Mouse (Mus musculus): ENCODE measurements around the gene A630076J17Rik.
A peak's percentile ranks its signal among the peaks of the same experiment; 100 is the strongest.

The A630076J17Rik gene

DNA sequence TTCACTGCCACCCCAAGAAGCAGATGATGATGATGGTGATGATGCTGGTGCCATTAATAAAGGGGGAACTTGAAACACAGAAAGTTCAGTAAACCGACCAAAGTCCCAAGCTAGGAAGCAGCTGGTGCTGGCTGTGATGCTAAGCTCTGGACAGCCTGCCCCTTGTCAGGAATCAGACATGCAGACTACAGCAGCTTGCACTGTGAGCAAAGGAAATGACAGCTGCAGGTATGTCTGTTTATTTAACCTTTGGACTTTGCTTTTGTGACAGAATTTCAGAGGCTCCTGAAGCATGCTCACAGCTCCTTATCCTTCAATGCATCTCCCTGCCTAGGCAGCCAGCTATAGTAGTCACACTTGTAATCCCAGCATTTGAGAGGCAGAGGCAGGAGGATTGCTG is at the start of gene A630076J17Rik:
Gene A630076J17Rik (plus strand): TSS at position 88 of the 400 bp plus-strand sequence.
- no peak for DNase-seq

DNA sequence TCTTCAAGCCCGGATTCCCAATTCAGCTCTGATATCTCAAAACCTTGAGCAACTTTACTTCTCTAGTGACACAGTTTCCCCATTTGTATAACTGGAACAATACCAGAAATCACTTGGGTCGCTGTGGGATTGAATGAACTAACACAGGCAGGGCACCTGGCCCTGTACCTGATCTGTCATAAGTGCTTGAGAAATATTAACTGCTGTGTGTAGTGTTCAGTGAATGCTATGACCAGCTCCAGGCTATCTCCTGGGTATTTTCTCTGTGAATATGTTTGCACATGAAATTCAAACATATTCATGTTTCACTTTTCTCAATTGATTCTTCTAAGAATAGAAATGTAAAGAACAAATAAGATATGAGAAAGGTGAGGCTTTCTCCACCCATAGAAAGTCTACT is 49.6 kb upstream of the A630076J17Rik start:
- DNase-seq: no peak

DNA sequence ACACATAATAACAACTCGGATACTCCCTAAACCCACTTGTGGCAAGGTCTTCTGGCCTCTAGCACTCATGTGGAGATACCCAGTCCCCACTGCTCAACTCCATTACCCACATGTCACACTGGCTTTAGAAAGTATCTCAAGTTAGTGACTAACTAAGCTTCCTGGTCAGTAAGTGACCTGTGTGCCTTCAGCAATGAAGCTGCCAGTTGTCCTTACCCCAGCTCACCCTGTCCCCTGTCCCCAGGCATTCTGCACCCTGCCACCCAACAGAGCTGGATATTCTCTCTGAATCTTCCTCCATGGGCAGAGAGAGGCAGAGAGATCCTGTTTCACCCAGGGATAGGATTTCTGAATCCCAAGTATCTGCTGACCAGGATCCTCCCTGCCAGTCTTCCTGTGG is 47.7 kb upstream of the A630076J17Rik start, which contains the start of gene Kcna10:
Gene Kcna10 (plus strand): TSS at position 301 of the 400 bp plus-strand sequence.
- DNase-seq: no peak

DNA sequence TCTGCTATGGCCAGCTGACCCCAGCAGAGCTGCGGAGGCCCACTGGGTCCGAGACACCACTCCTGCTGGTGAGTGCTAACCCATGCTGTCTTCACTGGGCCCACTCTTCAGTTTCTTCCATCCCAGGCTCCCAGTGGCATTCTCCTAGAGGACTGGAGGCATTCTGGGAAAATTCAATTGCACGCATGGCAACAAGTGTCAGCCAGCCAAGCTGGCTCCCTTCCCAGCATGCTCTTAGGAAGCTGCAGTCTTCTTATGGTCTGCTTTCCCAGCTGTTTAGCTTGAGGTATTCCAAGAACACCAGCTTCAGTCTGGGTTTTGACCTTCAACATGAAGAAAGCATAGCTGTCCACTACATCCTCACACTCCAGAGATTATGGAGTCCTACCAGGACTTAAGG is 47.2 kb upstream of the A630076J17Rik start:
- DNase-seq: peak; percentile 27

DNA sequence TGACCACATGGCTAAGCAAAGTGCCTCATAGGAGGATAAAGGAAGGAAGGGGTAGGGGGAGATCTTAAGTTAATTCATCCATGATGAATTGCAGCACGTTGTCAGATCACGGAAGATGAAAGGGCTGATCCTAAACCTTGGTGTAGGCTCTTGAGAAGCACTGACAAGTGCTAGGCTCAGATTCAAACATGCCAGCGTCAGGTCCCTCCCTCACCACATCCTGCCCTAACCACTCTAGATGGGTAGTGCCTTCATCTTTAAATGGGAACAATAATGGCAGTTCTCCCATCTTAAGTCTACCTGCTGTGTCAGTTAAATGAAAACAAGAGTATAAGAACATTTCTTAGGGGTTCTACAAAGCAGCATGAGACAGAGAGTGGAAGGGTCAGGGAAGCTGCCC is 44.8 kb upstream of the A630076J17Rik start:
- DNase-seq: no peak

DNA sequence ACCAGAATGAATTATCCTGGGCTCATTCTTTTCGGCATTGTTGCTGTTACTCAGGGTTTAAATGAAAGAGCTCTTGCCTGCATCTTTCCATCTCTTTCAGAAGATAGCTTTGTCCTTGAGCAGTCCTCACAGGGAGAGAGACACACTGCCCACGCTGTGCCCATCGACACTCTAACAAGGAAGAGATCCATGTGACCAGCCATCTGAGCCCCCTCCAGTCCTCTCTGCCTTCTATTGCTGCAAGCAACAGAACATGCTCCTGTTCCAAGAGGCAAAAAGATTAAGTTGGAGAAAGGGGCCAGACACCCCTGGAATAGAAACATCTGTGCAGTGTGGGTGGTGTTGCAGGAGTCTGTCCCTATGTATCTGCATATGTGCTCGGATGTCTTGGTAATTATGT is 43.4 kb upstream of the A630076J17Rik start:
- no peak for DNase-seq

DNA sequence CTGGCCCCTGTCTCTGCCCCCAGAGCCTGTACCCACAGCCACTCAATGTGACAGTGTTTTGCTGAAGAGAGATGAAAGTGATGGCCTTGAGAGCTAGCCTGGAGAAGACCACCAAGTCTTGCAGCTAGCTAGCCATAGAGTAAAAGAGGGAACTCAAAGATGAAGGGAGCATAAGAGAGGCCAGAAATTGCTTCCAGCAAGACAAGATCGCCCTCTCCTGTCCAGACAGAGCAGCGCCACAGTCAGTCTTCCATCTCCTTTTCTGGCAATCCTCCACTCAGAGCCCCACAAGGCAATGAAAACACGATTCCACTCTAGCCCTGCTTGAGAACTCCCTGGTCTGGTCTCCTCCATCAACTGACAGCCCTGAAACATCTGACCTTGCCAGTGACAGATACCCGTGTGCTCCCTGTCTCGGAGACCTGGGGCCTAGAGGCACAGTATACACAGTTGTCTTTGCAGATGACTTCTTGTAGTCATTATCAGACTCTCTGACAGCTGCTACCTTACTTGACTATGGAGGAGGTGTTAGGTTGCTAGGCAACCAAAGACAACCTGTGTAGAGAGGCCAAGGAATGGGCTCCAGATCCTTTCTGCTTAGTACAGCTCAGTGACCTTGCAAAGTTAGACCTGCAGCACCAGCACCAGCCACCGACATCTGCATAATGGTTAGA is 42.1 kb upstream of the A630076J17Rik start:
- DNase-seq: peak; percentile 58

DNA sequence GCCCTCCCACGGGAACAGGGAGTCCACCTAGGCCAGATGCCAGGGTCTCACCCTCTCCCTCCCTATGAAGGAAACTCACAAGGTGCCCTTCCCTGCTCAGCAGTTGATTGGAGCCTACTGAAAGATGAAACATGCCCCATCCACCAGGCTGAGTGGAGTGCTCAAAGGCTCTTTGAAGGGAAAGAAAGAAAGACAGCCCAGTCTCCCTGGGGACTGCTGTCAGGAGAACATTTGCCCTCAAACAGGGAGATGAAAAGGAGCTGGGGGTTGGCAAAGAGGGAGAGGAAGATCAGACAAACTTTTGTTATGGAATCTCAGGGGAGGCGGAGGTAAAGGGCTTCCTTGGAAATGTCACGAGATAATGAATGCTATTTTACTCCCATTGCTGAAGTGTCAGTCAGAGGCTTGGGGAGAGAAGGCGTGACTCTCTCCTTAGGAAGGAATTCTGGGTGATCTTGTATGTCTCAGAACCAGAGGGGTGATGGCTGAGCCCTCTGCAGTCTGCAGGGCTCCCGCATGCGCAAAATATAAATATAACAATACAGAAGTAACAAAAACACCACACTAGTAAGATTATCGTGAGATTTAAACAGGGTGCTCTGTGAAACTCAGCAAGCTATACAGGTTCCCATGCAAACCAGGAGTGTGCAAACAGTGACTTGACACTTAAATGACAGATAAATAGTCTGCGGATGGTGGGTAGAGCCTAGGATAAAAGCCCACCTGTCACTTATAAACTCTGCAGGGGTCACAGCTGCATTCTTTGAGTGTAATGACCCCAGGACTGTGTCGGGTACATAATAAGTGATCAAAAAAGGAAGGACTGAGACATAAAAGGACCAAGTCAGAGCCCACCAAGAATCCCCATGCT is 28.9 kb upstream of the A630076J17Rik start:
- no peak for DNase-seq

DNA sequence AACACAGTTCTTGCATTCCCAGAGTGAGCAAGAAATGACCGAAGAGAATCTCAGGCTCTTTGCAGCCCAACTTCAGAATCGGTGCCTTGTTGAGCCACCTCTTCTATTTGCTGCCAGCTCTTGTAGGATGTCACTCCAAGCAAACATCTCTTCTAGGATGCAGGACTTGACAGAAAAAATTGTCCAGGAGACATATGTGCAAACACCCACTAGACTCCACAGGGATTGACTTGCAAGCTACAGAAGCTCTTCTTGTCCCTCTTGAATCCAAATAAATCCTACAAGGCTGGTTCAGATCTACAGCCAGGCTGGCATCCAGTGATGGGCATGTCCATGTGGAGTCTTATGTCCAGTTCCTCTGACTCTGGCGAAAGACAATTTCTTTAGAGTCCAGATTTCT is 26.0 kb upstream of the A630076J17Rik start:
- no peak for DNase-seq

DNA sequence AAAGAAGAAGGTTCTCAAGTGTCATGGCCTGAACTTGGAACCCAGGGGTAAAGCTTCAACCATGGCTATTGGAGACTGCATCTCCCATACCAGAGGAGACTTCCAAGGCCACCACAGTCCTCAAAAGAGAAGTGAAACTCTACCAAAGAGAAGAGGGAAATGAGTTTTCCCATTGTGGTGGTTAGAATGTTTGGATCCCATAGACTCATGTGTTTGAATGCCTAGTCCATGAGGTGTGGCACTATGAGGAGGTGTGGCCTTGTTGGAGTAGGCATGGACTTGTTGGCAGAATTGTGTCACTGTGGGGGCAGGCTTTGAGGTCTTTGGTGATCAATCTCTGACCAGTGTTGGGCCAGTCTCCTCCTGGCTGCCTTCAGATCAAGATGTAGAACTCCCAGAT is 25.2 kb upstream of the A630076J17Rik start:
- no peak for DNase-seq

DNA sequence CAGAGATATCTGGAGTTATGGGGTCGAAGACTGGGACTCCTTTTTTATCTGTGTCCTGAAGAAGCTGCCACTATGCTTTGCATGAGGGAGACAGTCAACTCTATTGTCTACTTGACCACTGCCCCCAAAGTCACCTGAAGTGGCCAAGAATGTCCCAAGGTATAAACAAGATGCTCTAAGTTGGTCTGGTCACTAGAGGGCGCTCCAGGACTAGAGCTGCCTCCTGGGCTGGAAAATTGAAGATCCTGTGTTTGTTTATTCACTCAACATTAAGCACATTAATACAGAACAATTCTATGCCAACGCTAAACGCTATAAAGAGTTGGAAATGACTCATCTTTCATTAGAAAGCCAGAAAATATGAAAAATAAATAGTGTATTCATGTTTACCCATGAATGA is 24.4 kb upstream of the A630076J17Rik start:
- DNase-seq: peak; percentile 74

DNA sequence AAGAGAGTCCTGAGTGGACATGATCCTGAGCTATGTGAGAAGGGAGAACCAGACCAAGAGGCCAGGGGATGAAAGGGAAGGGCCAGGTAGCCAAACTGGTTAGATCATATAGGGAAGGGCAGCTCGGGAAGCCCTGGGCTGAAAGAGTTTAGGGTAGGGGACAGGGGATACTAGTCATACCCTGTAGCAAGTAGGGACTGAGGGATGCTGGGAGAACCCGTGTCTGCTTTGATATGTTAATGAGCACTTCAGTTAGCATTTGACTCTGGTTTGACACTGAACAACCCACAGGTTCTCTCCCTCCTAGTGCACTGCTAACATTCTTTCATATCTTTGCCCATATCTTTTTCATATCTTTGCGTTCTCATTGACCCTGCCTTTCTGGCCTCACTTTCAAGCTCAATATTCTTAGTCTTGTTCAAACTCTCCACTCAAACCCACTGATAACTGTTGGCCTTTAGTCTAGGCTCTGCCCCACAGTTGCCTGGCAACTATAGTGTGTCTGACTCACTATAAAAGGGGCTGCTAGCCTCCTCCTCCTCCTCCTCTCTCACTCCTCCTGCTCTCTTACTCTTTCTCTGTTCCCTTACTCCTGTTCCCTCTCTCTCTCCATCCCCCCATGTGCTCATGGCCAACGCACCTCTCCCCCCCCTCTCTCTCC is 23.8 kb upstream of the A630076J17Rik start:
- no peak for DNase-seq

DNA sequence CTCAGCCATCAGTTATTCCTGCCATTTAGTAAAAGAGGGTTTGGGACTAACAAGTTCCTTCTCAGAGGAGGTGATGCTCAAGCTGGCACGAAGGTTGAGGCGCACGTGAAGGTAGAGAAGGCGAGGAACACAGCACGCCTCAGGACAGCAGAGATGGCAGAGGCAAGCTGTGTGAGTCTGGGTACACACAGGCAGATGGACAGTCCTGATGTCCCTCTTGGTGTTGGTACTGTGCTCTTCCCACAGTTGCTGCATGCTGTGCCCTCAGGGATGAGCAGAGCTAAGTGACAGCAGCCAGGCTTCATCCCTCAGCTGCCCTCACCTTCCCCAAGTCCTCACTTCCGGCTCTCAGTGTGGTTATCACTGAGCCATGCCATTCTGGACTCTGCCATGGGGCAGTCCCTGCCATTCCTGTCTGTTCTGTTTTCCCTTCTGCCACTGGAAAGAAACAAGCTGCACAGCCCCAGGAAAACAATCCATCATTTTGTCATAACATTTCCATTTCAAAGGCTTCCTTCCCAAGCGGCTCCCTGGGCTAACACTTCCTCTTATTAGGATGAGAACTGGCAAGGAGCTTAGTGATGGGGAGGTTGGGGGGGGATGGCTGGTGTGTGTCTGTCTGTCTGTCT is 22.7 kb upstream of the A630076J17Rik start:
- peak; percentile 18 for DNase-seq

DNA sequence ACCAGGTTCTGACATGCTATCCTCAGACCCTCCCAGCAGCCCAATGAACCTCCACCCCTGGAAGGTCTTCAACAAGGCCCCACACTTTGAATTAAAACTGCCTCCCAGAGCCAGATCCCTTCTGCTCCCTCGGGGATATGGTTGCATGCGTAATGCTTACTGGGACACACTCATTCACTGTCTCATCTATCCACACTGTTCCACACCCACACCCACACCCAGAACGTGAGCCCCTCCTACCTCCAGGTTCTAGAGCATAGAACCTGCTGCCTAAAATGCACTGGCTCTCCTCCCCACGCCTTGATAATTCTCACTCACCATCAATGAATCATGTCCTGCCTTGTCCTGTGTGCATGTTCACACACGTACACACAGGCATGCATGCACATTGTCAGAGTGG is 15.8 kb upstream of the A630076J17Rik start:
- DNase-seq: no peak

DNA sequence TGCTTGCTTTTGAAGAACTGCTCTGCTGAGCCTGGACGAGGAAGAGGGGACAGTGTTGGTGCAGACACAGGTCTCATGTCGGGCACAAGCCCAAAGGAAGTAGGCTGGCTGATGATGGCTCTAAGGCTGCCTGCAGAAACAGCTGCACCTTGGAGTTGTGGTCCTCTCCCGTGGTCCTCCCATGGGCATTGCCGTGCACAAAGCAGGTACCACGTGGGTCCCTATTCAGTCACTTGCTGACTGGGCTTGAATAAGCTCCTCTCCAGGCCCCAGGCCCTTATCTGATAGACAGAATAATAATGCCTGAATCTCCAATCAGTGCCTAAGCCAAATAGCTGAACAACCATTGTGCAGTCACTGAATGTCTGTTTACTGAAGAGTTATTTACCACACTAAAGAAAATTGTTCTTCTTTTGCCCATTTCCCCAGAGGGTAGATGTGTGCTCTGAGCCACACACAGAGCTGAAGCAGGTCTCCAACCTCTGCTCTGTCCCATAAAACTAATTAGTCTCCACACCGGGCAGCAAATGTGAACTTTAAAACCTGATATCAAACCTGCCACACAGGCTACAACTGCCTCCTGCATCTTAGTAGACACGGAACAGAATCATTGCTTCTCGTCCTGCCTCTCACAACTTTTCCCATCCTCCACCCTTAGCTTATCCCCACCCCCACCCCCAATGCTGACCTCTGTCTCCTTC is 13.9 kb upstream of the A630076J17Rik start:
- DNase-seq: no peak

DNA sequence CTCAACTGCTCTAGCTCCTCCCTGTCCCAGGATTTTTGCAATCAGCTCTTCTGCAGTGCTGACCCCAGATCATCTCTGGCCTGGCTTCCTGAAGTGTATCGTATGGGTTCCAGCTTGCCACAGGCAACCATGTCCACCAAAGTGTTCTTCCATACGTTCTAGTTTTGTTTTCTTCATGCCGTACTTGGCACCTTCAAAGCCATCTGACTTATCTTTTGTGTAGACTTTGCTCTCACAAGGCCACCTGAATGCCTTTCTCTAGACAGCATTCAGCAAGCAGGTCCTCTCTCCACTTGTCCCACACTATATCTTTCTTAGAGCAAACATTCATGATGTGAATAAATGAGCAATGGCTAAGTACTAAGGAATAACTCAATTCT is 13.3 kb upstream of the A630076J17Rik start:
- DNase-seq: no peak

DNA sequence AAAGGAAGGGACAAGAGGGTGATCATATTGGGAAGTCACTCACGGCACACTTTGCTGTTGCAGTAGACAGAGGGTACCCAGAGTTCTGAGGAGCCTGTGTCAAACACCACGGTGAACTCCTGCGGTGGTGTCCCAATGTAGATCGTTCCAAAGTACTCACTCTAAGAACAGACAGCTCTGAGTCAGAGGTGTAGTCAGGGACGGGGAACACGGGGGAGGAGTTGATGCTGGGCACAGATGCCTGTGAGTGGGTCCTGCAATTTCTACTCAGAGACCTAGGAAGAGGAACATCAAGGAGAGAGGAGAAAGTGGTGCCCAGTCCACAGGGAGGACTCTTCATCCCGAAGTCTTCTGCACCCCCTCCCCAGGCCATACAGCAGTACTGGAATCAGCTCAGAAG is 11.8 kb upstream of the A630076J17Rik start:
- DNase-seq: no peak

DNA sequence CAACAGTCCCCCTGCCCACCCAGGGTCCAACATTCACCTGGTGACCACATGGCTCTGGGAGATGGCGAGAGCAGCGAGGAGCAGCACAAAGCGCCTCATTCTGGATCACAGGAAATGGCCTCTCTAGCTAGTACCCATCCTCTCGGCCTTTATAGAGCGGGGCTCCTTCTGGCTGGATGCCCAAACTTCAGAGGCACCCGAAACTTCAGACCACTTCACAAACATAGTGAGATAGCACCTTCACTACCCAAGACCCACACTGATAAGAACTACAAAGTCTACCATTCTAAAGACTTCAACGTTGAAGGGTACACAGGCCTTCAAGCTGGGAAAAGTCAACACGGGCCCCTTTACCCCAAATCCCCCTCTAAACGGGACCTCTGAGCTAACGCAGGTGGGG is 8.8 kb upstream of the A630076J17Rik start, which contains the start of gene Cym:
Gene Cym (minus strand): TSS at position 125 of the 400 bp plus-strand sequence.
- no peak for DNase-seq

DNA sequence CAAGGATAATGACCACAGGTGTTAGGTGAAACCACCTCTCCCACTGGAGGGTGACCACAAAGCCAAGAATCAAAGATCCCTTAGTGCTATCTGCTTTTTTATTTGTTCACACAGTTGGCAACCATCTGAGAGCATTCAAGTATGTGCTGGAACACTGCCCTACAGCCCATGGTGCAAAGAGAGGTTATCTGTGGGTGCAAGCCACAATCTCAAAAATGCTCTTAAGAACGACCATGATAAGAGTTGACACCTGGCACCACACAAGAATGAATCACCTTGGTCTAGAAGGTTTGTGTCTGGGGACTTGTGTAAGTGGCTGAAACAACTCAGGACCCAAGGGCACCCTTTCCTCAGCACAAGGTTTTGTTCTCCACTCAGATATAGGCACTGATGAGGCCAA is 7.2 kb upstream of the A630076J17Rik start:
- DNase-seq: peak; percentile 17

DNA sequence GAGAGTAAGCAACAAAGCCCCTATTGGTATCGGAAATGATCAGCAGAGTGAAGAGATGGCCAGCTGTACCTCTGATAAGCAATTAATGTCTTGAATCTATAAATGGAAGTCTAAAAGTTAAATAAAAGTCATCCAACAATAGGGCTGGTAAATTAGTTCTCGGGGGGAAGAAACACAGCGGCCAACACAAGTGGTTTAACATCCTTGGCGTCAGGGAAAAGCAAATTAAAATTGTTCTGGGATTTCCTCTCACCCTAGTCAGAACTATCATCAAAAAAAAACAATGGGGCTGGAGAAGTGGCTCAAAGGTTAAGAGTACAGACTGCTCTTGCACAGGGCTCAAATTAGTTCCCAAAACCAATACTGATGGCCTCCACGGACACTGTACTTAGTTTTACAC is 4.6 kb upstream of the A630076J17Rik start:
- DNase-seq: no peak

DNA sequence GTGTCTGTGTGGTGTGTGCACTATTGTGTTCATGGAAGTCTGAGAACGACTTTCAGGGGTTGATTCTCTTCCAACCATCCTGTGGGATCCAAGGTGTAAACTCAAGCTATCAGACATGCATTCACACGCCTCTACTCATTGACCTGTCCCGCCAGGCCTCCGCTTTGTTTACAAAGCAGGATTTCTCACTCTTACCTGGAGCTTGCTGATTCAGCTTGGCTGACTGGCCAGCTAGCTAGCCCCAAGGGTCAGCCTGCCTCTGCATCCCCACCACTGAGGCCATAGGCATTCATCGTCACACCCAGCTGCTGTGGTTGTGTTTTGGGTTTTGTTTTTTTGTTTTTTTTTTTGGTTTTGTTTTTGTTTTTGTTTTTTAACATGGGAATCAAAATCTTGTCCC is 1.2 kb upstream of the A630076J17Rik start:
- no peak for DNase-seq

DNA sequence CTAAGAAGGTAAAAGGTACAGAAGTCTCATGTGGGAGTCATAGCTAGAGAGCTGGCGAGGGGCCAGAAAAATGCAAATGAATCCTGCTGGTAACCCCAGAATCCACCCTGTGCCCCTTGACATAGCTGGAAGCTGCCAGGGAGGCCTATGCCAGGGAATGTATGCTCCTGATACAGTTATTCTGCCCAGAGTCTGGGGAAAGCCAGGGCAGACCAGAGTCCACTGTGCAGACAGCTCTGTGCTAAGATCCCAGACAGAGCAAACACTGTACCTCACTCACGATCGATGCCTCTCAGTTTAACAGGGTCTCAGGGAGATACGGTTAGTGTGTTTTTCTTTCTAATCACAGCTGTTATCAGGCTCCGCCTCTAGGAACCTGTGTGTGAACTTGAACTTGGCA is 592 bp upstream of the A630076J17Rik start:
- no peak for DNase-seq

DNA sequence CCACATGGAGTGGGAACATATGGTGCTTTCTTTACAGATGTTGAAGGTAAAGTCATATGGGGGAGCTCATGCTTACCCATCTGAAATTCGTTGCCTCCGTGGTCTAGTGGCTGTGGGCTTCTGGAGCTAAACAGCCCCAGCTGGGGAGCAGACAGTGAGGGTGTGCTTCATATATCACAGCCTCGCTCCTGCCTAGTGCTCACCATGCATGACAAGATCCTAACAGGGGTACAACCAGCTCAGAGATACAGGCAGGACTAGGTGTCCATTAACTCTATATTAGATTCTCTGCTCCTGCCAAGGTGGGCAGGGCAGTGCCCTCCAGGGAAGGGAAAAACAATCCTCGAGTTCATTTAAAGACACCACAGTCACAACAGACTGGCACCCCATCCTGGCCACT is 788 bp downstream of the A630076J17Rik start:
- DNase-seq: no peak

Measured in lung, postnatal 10 days (tissue).